Mouse (Mus musculus): ENCODE results near the gene Aldh1a2. TPM values are rescaled to one million over a fixed set of nuclear protein-coding genes. Genes with fewer than 3 reads are reported as not detected.

Gene Aldh1a2
- 0.24 TPM for polyA plus RNA-seq (2017; shearing (Covaris generic))

DNA sequence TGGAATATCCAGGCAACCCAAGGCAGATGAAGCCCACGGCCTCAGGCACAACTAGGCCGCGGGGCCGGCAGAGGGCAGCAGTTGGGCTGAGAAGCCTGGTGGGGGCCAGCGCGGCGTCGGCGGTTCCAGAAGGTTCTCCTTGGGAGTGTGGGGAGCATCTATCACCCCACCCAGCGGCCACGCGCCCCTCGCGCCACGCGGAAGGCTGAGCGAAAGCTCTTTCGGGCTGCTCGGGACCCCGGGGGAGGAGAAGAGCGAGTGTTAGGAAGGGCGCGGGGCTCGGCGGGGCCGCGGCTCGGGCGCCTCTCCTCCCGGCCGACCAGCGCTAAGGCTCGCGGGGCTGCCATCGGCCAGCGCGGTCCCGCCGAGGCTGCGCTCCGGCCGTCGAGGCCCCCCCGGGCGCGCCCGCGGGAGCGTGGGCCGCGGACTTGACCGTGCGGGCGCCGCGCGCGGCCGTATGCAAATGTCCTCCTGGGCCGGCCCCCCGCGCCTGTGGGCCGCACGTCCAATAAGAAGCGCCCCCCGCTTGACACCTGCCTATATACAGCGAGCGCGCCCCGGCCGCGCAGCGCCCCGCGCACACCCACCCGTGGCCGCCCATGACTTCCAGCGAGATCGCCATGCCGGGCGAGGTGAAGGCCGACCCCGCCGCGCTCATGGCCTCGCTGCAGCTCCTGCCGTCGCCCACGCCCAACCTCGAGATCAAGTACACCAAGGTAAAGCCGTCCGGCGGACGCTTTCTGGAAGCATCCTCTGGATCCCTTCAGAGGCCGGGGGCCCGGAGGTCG, at the start of gene Aldh1a2:
Gene Aldh1a2, plus strand, starts transcription at position 542 of the 788 bp plus-strand sequence.

DNA sequence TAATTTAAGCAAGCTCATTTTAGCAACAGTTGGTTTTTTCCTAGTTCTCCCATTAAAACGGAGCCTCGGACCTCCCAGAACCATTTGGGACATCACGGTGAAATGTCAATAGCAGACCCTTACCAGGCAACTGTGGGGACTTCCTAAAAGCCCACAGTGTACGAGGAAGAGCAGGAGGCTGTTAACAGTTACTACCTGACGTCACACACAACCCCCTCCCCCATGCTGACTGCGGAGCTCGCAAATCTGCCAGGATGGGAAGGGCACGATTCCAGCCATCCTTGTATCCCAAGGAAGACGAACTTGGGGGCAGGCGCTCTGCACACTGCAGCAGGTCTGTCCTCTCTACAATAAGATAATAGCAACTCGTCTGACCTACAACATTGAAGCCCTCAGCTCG, 47.1 kb upstream of the Aldh1a2 start, which contains the start of gene Aqp9:
Gene Aqp9, minus strand, starts transcription at position 172 of the 400 bp plus-strand sequence.

Other genes with a start within 250 kb of the Aldh1a2 start
- gene Aqp9, start 47.1 kb upstream of the Aldh1a2 start, polyA plus RNA-seq (2017; shearing (Covaris generic)), result 1.4 TPM

Data from CD4-positive, CD25-positive, alpha-beta regulatory T cell, adult 9 weeks (primary cell).